Mouse (Mus musculus): ENCODE measurements around the gene Adamts1.
A peak's percentile ranks its signal among the peaks of the same experiment; 100 is the strongest.

Adamts1 gene

DNA sequence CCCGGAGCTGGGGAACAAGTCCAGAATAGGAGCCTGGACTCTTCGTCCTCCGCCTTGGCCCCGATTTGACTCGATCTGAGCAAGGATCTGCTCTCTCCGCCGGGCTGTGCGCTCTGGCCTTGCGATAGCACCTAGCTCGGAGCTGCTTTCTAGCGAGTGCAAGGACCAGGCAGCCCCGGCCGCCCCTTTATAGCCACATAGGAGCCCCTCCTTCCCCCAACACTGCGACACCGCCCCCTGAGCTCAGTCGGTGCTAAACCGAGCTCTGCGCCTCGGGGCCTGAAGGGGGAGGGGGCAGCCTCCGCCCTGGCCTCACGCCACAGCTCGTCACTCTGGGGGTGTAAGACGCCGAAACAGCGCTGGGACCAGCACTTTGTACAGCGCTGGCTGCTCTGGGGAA is at the start of gene Adamts1:
TSS of gene Adamts1 (minus strand) at position 160 of the 400 bp plus-strand sequence.
- DNase-seq, result peak; percentile 90

DNA sequence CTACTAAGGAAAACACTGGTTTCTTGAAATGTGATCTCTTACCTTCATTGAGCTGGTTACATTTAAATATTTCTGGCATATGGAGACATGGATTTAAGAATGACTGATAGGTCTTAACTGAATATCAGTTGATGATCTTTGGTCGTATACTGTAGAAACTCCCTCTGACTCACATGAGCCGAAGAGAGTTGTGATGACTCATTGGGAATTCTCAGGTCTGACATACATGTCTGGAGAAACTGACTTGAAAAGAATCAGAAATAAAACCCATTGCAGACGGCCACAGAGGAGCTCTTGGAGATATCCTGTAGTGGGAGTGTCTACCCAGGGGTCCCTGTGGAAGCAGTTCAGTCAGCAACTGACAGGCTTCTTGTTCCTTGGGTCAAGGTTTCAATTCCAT is 24.2 kb upstream of the Adamts1 start:
- no peak for DNase-seq

DNA sequence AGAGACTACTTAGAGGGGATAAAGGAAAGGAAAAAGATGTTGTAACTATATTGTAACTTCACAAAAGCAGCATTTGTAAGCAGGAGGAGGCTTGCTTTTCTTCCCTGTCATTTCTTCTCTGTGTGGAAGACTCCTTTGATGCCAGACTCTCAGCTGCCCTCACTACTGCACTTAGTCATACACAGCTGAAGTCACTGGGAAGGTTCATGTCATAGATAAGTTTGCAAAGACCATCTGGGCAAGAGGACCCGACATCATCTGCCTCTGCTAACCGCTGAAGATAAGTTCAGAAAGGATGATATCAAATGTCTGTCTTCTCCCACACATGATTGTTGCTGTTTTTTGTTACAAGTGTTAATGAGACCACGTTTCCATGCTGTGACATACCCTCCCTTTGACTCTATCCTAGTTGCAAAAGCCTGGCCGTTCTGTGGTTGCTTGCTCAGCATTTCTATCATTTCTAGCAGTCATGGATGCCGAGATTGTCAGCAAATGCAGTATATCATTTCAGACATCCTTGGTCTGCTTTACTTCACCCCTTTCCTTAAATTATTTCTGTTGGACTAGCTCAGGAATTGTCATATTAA is 19.5 kb upstream of the Adamts1 start:
- DNase-seq, result no peak

DNA sequence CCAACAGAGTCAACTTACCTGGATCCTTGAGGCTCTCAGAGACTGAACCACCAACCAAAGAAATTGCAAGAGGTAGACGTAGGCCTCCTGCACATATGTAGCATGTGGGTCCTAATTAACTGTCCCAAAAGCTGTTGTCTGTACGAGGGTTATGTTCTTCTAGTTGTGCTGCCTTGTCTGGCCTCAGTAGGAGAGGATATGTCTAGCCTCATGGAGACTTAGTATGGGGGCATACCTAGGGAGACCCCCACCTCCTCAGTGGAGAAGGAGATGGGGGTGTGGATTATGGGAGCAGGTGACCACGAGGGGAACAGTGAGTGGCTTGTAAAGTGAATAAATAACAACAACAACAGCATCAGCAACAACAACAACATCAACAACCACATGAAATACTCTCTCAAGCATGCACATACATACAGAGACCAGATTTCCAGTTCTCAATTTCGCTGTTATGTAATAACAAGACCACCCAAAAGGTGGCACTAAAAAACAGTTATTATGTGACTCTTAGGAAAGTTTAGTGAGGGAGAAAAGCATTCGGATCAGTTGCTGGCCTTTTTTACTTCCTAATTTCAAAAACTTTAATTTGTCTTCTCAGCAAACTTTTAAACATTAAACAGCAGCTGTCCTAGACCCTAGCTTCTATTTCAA is 17.0 kb upstream of the Adamts1 start:
- no peak for DNase-seq

DNA sequence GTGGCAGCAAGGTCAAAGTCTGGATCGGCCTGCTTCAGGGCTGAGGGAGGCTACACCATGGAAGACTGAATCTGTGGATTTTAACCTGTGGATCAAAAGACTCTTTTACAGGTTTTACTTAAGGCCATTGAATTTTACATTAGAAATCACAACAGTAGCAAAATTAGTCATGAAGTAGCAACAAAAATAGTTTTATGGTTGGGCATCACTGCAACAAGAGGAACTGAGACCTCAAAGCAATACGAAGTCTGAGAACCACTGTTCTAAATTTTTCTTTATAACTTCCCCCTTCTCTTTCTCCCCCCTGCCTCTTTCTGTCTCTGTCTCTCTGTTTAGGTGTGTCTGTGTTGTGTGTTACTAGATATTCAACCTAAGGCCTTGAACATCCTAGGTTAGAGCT is 11.2 kb upstream of the Adamts1 start:
- DNase-seq, result no peak

DNA sequence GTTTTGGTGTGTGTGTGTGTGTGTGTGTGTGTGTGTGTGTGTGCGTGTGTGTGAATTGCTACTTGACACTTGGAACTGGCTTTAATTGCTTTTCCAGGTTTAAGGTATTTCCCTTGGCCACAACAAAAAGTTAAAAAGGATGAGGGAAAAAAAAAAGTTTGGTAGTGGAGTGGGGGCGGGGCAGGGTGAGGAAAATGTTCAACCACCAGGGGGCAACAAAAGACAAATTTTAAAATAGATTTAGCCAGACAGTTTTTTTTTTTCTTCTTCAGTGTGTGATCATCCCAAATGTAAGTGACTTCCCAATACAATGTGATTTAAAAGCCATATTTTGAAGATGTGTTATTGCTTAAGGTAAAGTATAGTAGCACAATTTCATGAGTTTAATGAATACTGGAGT is 4.7 kb upstream of the Adamts1 start:
- peak; percentile 76 for DNase-seq

DNA sequence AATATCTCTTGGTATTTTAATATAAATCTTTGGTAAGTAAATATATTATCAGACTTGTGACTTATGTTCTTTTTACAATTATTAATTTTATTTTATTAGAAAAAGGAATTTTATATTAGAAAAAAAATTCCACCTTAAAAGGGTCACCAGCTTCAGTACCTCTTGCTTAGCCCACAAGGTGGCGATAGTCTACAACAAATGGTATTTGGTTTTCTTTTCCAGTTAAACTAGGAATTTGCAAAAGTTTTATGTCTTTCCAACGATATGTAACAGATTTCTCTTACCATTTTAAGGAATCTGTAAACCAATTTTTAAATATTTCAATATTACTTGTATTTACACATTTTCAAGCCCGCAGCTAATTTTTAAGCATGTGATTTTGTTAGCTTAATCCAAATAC is 4.2 kb upstream of the Adamts1 start:
- peak; percentile 80 for DNase-seq

DNA sequence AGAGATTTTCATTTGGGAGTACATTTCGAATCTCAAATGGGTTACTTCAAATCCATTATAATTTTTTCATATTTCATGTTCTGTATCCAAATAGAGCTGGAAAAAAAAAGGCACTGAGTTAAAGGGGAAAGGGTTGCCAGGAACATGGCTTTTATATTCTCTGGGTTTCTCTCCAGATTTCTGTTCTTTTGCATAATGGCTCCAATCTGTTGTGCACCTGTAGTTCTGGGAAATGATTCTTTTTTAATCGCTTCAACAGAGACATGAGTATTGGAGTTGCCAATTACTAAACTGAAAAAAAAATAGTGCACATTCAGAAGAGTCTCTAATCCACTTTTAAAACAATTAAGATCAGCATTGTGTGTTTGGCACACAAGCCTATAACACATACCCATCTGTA is 2.7 kb upstream of the Adamts1 start:
- DNase-seq, result no peak

DNA sequence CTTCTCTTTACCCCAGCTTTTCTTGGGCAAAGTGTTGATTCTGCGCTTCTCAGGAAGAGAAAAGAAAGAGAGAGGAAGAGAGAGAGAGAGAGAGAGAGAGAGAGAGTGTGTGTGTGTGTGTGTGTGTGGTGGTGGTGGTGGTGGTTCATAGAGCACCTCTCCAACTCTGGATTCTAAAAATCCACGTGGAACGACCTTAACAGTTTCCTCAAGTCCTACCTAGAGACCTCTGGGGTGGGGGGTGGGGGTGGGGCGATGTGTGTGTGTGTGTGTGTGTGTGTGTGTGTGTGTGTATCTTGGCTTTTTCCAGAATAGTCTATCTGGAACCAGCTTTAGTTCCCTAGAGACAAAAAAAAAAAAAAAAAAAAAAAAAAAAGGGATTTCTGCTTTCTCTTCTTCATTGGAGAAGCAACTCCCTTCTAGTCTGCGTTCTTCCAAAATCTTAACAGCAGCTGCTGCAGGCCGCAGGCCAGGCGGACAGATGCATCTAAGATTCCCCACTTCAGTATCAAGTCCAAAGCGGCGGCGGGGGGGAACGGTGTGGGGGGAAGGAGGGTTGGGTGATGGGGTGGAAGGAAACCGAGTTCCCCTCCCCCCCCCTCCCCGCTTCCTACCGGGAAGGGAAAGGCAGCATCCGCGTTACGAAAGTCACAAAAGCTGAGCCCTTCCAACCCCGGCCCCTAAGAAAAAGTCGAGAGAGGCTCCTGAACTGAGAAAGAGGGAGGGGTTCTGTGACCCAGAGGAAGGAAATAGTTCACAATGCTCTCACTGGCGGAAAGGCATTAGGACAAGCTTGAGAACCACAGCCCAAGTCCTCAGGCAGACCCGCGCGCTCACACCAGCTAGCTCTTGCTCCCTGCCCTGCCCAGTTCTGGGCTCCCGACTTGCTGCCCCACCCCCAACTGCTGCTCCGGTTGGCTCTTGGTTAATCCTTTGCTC is 969 bp upstream of the Adamts1 start:
- peak; percentile 80 for DNase-seq

DNA sequence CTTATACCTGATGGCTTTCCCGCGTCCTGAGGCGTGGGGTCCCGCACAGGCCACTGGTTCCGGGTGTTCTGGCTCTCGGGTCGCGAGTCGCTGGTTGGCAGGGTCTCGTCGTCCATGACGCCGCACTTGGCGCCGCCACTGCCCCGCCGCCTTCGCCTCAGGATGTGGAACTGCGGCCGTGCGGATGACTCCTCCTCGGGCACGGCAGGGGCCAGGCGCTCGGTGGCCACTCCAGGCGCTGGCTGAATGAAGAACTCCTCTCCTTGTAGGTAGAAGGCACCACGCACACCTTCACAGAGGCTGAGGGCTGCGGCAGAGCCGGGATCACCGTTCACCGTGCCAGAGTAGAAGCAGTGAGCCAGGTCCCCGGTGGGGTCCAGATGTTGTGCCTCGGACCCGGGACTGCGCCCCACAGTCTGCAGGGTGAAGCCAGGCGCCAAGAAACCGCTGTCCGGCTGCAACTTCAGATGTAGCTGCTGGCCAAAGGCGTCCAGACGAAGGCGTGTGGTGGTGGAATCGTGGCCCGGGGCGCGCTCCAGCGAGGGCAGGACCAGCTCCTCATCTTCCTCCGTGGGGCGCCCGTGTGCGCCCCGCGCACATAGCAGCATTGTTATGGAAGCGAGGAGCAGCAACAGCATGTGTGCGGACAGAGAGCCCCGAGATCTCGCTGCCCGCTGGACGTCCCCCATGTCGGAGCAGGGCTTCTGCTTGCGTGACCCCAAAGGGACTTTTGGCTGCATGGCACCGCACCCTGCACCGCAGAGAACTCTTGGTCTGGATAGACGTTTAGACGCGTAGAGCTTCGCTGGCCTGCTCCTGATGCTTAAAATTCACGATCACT is 722 bp downstream of the Adamts1 start:
- peak; percentile 50 for DNase-seq

DNA sequence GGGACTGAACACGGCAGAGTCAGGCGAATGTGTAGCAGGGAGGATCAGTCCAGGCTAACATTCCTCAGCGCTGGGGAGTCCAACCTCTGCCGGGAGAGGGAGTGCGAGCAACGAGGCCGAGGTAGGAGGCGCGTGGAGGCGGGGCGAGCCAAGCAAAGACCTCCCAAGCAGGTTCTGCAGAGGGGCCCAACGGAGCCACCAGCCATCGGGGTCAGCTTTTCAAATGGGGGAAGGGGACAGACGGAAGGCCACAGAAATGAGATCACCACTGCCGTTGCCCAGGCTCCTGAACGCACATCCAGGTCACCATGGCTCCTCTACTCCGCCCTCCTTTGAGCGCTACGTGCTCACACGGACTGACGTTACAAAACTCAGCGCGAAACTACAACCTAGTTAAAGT is 1.7 kb downstream of the Adamts1 start:
- DNase-seq, result peak; percentile 78

DNA sequence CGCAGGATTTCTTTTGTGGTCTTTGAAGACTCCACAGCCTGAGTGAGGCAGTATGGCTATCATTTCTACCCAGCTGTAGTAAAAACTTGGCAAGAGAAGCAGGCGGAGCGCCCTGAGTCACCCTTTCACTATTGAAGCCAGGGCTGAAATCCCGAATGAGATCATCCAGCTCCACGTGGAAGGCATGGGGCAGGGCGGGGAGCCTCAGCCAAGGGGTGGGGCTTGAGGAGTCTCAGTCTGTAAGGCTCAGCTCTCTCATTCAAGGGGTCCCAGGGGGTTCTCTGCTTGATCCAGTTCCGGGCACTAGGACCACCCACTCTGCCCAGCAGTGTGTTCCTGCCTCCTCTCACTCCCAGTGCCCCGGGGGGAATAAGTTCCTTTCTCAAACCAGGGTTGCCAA is 2.2 kb downstream of the Adamts1 start:
- peak; percentile 87 for DNase-seq

DNA sequence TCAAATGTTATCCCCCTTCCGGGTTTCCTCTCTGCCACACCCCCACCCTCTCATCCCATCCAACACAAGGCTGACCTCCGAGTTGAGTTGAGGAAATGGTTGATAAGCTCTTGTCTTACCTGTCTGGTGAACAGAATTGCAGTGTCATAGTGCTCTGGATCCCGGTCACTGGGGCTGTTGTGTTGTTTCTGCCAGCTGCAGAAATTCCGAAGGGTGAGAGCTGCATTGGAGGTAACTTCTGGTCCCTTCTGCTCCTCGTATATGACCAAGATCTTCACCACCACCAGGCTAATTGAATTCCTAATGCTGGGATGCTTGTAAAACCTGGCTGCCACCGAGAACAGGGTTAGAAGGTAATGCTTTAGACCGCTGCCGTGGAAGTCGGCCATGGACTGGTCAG is 2.9 kb downstream of the Adamts1 start:
- DNase-seq, result no peak

DNA sequence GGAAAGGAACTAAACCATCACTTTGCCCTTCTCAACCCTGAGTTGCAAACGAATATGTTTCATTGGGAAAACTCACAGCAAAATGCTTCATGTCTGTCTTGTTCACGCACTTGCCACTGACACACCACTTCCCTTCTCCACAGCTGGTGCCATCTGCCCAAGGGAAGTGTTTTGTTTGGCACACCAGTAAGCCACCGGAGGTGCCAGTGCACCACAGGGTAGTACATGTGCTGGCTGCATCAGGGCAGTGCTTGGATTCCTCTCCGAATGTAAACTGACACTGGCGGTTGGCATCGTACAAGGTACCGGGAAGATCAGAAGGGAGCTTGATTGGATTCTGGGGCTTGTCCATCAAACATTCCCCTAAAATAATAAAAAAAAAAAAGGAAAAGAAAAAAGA is 4.6 kb downstream of the Adamts1 start:
- no peak for DNase-seq

DNA sequence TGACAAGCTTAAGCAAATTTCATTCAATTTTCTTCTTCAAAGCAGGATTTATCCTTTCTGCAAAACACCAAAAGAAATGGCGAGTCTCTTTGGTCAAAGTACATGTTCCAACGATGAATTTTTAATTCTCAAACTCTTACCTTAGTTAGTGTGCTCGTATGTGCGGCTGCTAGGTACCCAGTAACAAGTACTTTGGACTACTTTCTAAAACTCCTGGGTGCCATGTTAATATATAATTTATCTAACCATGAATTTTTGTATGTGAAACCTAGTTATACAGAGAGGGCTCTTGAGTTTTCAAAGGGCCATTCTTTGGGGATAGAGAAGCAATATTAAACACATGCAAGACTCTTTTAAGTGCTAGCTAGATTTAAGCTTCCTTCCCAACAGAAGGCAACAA is 5.8 kb downstream of the Adamts1 start:
- no peak for DNase-seq

DNA sequence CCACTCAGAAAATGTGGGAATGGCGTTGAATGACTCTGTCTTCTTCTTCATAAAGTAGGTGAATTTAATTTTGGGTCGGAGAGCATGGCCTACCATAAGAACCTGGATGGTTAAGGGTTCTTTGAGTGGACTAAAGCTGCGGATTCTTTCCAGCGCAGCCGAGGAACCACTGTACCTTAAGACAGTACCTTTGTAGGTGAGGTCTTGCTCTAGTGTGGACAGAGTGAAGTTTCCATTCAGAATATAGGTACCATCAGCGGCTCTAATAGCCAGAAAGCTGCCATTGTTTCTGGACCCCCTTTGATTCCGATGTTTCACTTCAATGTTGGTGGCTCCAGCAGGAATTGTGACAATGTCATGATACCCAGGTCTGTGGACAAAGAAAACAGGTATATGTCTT is 7.2 kb downstream of the Adamts1 start:
- DNase-seq, result no peak

DNA sequence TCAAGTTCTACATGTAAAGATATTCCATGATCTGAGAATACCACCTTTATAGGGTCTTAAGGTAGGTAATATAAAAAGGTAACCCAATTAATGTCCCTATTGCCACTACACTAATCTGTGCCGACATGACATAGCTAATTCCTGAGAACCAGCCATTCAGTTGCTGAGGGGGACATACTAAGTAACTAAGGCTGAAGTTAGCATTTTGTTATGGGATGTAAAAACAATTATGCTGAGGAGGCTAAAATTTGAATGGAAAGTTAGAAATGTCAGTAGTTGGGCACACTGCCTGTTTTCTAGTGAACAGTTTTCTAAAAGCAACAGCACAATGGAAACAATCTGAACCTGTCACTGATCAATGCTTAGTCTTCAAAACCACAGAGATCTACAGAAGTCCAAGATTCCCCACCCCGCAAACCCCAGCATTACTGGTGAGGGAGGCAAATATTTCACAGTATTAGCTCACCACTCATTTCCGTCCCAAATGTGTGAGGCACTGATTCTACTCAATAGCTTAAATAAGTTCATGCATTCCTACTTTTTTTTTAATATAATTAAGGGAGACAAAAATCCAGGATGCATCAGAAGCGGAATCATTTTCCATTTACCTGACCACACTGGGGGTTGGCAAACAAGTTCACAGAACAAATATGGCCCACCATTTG is 9.6 kb downstream of the Adamts1 start:
- DNase-seq, result no peak

DNA sequence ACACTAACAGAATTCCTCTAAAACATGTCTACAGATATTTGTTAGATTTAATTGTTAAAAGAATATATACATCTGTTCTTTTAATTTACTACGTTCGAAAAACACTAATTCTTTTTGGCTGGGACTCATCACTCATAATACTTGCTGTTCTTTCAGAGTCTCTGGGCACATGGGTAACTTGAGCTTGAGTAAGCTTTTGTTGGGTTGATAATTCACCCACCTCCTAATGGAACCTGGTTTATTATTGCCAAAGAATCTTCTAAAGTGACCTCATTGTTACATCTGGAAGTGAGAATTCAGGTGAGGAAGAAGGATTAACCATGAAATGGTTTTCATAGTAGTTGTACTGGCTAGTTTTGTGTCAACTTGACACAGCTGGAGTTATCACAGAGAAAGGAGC is 21.8 kb downstream of the Adamts1 start:
- DNase-seq, result no peak

DNA sequence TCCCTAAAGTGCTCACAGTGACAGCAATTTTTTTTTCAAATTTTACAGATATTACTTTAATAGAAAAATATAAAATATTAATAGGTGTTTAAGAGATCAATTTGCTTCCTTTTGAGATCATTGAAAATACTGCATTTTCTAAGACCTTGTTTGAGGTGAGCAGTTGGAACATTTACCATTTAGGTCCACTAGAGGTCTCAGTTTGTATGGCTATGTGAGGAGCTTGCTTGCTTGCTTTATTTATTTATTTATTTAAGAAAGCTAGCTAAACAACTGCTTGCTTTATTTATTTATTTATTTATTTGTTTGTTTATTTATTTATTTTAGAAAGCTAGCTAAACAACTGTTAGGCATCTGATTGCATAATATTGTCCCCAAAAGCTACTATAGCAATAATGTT is 23.1 kb downstream of the Adamts1 start:
- DNase-seq, result no peak

DNA sequence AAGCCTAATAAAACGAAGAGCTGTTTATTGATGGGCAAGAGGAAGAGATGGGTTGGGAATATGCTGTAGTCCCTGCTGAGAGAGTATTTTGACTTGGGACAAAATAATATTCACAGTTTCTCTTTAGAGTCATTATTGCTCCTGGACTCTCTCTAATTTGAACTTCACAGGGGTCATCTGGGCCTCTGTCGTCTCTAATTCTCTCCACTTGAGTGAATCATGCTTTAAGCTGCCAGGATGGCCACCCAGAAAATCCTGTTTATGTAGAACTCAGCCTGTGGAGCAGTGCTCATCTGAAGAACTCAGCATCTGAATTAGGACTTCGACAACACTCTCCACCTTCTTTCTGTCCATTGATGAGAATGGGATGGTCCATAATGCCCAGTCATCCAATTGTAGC is 30.6 kb downstream of the Adamts1 start:
- no peak for DNase-seq

DNA sequence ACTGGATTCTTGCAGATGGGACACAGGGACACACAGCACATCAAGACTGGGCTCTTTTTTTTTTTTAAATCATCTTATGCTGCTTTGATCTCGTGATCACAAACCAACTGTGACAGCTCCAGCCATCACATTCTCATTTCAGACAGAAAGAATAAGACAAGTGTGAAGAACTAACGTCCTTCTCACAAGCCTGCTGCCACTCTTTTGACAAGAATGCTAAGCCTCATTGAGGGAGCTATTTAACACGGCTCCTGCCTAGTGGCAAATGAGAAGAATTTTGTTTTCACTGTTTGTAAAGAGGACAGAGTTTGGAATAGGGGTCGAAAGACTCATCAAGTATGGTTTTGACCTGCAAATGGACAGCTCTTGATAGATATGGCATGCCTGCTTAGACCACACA is 35.6 kb downstream of the Adamts1 start:
- no peak for DNase-seq

DNA sequence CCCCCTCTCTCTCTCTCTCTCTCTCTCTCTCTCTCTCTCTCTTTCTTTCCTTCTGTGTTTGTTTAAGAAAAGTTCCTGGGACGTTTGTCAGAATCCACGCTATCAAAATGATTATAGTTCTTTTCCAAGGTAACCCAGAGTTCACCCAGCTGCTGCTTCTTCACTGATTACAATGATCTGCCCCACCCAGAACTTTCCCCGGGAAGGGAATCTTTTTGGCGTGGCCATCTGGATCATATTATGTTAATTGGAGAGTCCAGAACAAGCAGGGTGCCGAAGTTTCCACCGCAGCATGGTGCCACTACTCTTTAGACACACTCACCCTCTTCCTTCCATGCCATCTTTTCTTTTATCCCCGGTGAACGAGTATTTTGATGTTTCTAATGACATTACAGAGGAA is 37.2 kb downstream of the Adamts1 start:
- DNase-seq, result no peak

DNA sequence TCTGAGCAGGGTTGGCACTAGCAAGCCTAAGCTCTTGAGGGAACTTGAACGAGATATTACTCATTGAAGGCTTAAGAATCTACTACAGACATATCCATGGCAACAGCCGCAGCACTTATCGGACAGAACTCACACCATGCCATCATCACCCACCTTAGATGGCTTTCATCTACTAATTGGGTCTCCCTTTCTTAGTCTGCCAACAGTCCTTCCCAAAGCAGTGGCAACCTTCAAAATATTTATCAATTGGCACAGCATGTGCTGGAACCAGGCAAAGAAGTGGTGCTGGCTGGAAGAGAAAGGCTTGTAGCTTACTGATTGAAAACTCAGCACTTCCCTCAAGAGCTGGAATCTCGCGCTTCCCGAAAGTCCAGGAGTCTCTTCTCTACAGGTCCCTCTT is 37.7 kb downstream of the Adamts1 start:
- DNase-seq, result no peak
